Mouse (Mus musculus): ENCODE measurements around the gene Nup93. TPM values are rescaled to one million over a fixed set of nuclear protein-coding genes. Genes with fewer than 3 reads are reported as not detected.

The Nup93 gene
- total and polyA plus RNA-seq, 3 experiments = 46.0 to 99.6 (median 88.3) TPM

- H3K4me3 ChIP-seq (replicated peaks in 1 of 3; ENCODE audit: low read depth in 2 of 3, low read length in 2 of 3, poor library complexity in 1 of 3) = no peak overlapping the region
- H3K27ac ChIP-seq (ENCODE audit: insufficient read depth, low read depth) = no peak overlapping the region
- dilution Hi-C loops (cut with MboI; ENCODE audit: extremely low pct_ligation_motif_present, extremely low pct_unique_long_range_greater_than_20kb, low sequenced_read_pairs) = no loop called here
- TF ChIP-seq UBTF (IDR thresholded peaks at IDR 0.05; ENCODE audit: low read depth, low read length) (no peak), RAD21 (IDR thresholded peaks at IDR 0.05; ENCODE audit: low read depth, low read length) (no peak), ZC3H11A (IDR thresholded peaks at IDR 0.05; ENCODE audit: low read depth, low read length) (no peak), JUND (conservative IDR thresholded peaks at IDR 0.05; ENCODE audit: low read depth, low read length) (no peak), MYC (IDR thresholded peaks at IDR 0.05; ENCODE audit: low read depth, low read length) (no peak), GABPA (IDR thresholded peaks at IDR 0.05; ENCODE audit: insufficient replicate concordance, low read depth, low read length) (no peak), MEF2A (IDR thresholded peaks at IDR 0.05; ENCODE audit: borderline replicate concordance, low read depth, low read length) (no peak), NELFE (IDR thresholded peaks at IDR 0.05; ENCODE audit: low read depth, low read length) (no peak)
- peaks cover 2 to 5% of the 10 kb centered on the region in 2 experiments; a peak in 1 of 4 replicates for H3K4me1 ChIP-seq (ENCODE audit: control insufficient read depth in 1 of 2, insufficient read depth in 2 of 2)
- H3K4me2 ChIP-seq (ENCODE audit: insufficient read depth, low read depth, poor library complexity, severe bottlenecking) = no peak overlapping the region
- DNase-seq (ENCODE audit: extremely low read depth) = no peak
- no peak overlapping the region for H3K9ac ChIP-seq (ENCODE audit: insufficient read depth, low read depth)
- peaks cover 32 to 78% of the 10 kb centered on the region in 2 experiments for H3K36me3 ChIP-seq (replicated peaks in 1 of 2; ENCODE audit: control insufficient read depth in 1 of 2, insufficient read depth in 1 of 2, low read length in 1 of 2)
- H3K27me3 ChIP-seq (replicated peaks) = no peaks in the 10 kb centered on the region
- no peaks in the 10 kb centered on the region for H3K9me3 ChIP-seq (replicated peaks; ENCODE audit: low read length)
- no peaks in the 10 kb centered on the region for H3K79me2 ChIP-seq (replicated peaks; ENCODE audit: control insufficient read depth, extremely low read depth, insufficient read depth, poor library complexity, severe bottlenecking)
- in situ Hi-C loops (cut with MboI; ENCODE audit: low pct_ligation_motif_present, low pct_unique_long_range_greater_than_20kb, low sequenced_read_pairs) = no loop called here
Observed at GRCm38 (mm10) chr8:94292072-94292471, 77.7 kb downstream of the Nup93 start.

DNA sequence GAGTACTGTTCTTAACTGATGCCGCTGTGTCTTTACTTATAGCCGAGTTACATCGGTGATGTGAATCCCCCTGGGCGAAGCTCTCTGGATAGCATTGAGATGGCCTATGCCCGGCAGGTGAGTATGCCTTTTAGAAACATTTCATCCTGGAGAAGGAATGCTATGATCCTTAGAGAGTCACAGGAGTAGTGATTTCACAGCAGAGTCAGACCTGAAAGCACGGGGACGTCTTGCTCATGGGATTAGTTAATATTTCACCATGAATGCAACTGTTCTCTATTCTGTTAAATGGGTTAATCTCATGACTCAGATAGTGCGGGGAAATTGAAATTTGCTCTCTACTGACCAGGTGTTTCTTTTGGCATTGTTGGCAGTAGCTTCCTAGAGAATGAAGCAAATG, 78.3 kb downstream of the Nup93 start:
- dilution Hi-C loops (cut with MboI; ENCODE audit: extremely low pct_ligation_motif_present, extremely low pct_unique_long_range_greater_than_20kb, low sequenced_read_pairs) = no loop called here
- no peak for DNase-seq (ENCODE audit: extremely low read depth)
- H3K4me2 ChIP-seq (ENCODE audit: insufficient read depth, low read depth, poor library complexity, severe bottlenecking) = no peak overlapping the region
- no peaks in the 10 kb centered on the region for H3K79me2 ChIP-seq (replicated peaks; ENCODE audit: control insufficient read depth, extremely low read depth, insufficient read depth, poor library complexity, severe bottlenecking)
- H3K4me1 ChIP-seq (ENCODE audit: control insufficient read depth in 1 of 2, insufficient read depth in 2 of 2) = peaks cover 2 to 5% of the 10 kb centered on the region in 2 experiments; a peak in 1 of 4 replicates
- TF ChIP-seq POLR2AphosphoS2 (IDR thresholded peaks at IDR 0.05; ENCODE audit: low read depth, low read length) (no peak), MYC (IDR thresholded peaks at IDR 0.05; ENCODE audit: low read depth, low read length) (no peak), KAT2A (IDR thresholded peaks at IDR 0.05; ENCODE audit: insufficient replicate concordance, low read length) (no peak), BHLHE40 (IDR thresholded peaks at IDR 0.05; ENCODE audit: low read depth, low read length) (no peak), RAD21 (IDR thresholded peaks at IDR 0.05; ENCODE audit: low read depth, low read length) (no peak)
- H3K9me3 ChIP-seq (replicated peaks; ENCODE audit: low read length) = no peaks in the 10 kb centered on the region
- H3K27ac ChIP-seq (ENCODE audit: insufficient read depth, low read depth) = no peak overlapping the region
- in situ Hi-C loops (cut with MboI; ENCODE audit: low pct_ligation_motif_present, low pct_unique_long_range_greater_than_20kb, low sequenced_read_pairs) = no loop called here
- no peak overlapping the region for H3K4me3 ChIP-seq (replicated peaks in 1 of 3; ENCODE audit: low read depth in 2 of 3, low read length in 2 of 3, poor library complexity in 1 of 3)
- H3K9ac ChIP-seq (ENCODE audit: insufficient read depth, low read depth) = no peak overlapping the region
- H3K27me3 ChIP-seq (replicated peaks) = no peaks in the 10 kb centered on the region
- peaks cover 37 to 79% of the 10 kb centered on the region in 2 experiments for H3K36me3 ChIP-seq (replicated peaks in 1 of 2; ENCODE audit: control insufficient read depth in 1 of 2, insufficient read depth in 1 of 2, low read length in 1 of 2)

DNA sequence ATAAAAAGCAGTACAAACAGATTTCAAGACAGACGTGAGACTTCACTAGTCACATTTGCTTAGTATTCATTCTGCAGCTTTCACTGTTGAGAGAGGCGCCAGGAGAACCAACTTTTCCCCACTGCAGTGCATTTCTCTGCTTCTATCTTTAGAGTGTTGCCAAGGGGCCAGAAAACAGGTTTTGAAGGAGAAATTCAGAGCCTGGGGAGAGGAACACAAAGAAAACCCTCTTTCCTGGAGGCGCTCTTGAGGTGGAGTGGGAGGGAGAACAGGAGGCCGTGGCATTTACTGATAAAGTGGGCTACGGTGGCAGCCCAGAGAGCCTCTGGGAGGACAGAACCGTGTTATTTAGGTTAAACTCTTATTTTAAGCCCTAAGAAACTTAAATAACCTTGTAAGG, 81.3 kb downstream of the Nup93 start:
- peaks cover 2 to 17% of the 10 kb centered on the region in 2 experiments; a peak in 2 of 4 replicates for H3K4me1 ChIP-seq (ENCODE audit: control insufficient read depth in 1 of 2, insufficient read depth in 2 of 2)
- H3K4me2 ChIP-seq (ENCODE audit: insufficient read depth, low read depth, poor library complexity, severe bottlenecking) = no peak overlapping the region
- H3K9ac ChIP-seq (ENCODE audit: insufficient read depth, low read depth) = no peak overlapping the region
- H3K9me3 ChIP-seq (replicated peaks; ENCODE audit: low read length) = no peaks in the 10 kb centered on the region
- in situ Hi-C loops (cut with MboI; ENCODE audit: low pct_ligation_motif_present, low pct_unique_long_range_greater_than_20kb, low sequenced_read_pairs) (no loop called here), dilution Hi-C loops (cut with MboI; ENCODE audit: extremely low pct_ligation_motif_present, extremely low pct_unique_long_range_greater_than_20kb, low sequenced_read_pairs) (no loop called here)
- TF ChIP-seq BHLHE40 (IDR thresholded peaks at IDR 0.05; ENCODE audit: low read depth, low read length) = no peak
- TF ChIP-seq SMC3 (IDR thresholded peaks at IDR 0.05; ENCODE audit: low read depth, low read length) = no peak
- TF ChIP-seq CHD2 (IDR thresholded peaks at IDR 0.05; ENCODE audit: low read length) = no peak
- no peak for TF ChIP-seq MAZ (IDR thresholded peaks at IDR 0.05; ENCODE audit: low read depth, low read length)
- no peak for TF ChIP-seq EP300 (IDR thresholded peaks at IDR 0.05; ENCODE audit: low read length)
- no peak for TF ChIP-seq IRF4 (IDR thresholded peaks at IDR 0.05; ENCODE audit: low read depth, low read length)
- TF ChIP-seq CTCF (conservative IDR thresholded peaks at IDR 0.05 in 1 of 2, IDR thresholded peaks at IDR 0.05 in 1 of 2; ENCODE audit: low read depth in 2 of 2, low read length in 2 of 2) = no peak
- TF ChIP-seq KAT2A (IDR thresholded peaks at IDR 0.05; ENCODE audit: insufficient replicate concordance, low read length) = no peak
- no peak for TF ChIP-seq ZKSCAN1 (IDR thresholded peaks at IDR 0.05; ENCODE audit: borderline replicate concordance, low read depth, low read length)
- TF ChIP-seq TCF12 (IDR thresholded peaks at IDR 0.05; ENCODE audit: low read depth, low read length) = no peak
- TF ChIP-seq GABPA (IDR thresholded peaks at IDR 0.05; ENCODE audit: insufficient replicate concordance, low read depth, low read length) = no peak
- TF ChIP-seq TBP (conservative IDR thresholded peaks at IDR 0.05; ENCODE audit: low read depth, low read length) = no peak
- no peak for TF ChIP-seq ZC3H11A (IDR thresholded peaks at IDR 0.05; ENCODE audit: low read depth, low read length)
- no peak for TF ChIP-seq MXI1 (IDR thresholded peaks at IDR 0.05; ENCODE audit: low read depth, low read length)
- no peak for TF ChIP-seq NELFE (IDR thresholded peaks at IDR 0.05; ENCODE audit: low read depth, low read length)
- TF ChIP-seq MEF2A (IDR thresholded peaks at IDR 0.05; ENCODE audit: borderline replicate concordance, low read depth, low read length) = no peak
- no peak for TF ChIP-seq PAX5 (IDR thresholded peaks at IDR 0.05; ENCODE audit: low read length)
- DNase-seq (ENCODE audit: extremely low read depth) = no peak
- no peaks in the 10 kb centered on the region for H3K27me3 ChIP-seq (replicated peaks)
- H3K27ac ChIP-seq (ENCODE audit: insufficient read depth, low read depth) = no peak overlapping the region
- no peaks in the 10 kb centered on the region for H3K79me2 ChIP-seq (replicated peaks; ENCODE audit: control insufficient read depth, extremely low read depth, insufficient read depth, poor library complexity, severe bottlenecking)
- H3K36me3 ChIP-seq (replicated peaks in 1 of 2; ENCODE audit: control insufficient read depth in 1 of 2, insufficient read depth in 1 of 2, low read length in 1 of 2) = peaks cover 36 to 75% of the 10 kb centered on the region in 2 experiments
- no peak overlapping the region for H3K4me3 ChIP-seq (replicated peaks in 1 of 3; ENCODE audit: low read depth in 2 of 3, low read length in 2 of 3, poor library complexity in 1 of 3)
